Mouse (Mus musculus): Measurements from ENCODE around the gene Gemin5. TPM values are rescaled to one million over a fixed set of nuclear protein-coding genes. Genes with fewer than 3 reads are reported as not detected.
A peak's percentile ranks its signal among the peaks of the same experiment; 100 is the strongest.
"Not testable (repeated sequence)": the region's sequence is repeated elsewhere in the genome, so short reads cannot be mapped to it uniquely, and the experiment has no call there.

Gene Gemin5
- polyA plus RNA-seq, 1 experiment from 2014 or later = 11.6 TPM

GRCm38 (mm10) chr11:58211682-58212067 lies 43.3 kb upstream of the Gemin5 start:
- WGBS = 32% methylated on average over 2 of the region's 2 CpGs
- Histone ChIP-seq H3K36me3 (ENCODE audit: insufficient read depth, low read length) (0 out of 2 replicates have a peak, but pooled peaks cover 4% of the 10 kb centered on the region), H3K9ac (ENCODE audit: low read depth, low read length) (no peak overlapping the region), H3K4me3 (replicated peaks; ENCODE audit: low read depth, low read length) (no peak overlapping the region), H3K4me2 (ENCODE audit: low read length) (no peak overlapping the region), H3K27ac (no peak overlapping the region), H3K9me3 (replicated peaks; ENCODE audit: low read length) (no peaks in the 10 kb centered on the region), H3K4me1 (replicated peaks; ENCODE audit: insufficient read depth, low read length) (peaks cover 9% of the 10 kb centered on the region), H3K27me3 (ENCODE audit: insufficient read depth, low read length) (no peaks in the 10 kb centered on the region)
- no peak for DNase-seq (ENCODE audit: low spot score)
- ATAC-seq (replicated peaks; ENCODE audit: low FRiP score, low read depth) = no peak
- TF ChIP-seq CTCF (IDR thresholded peaks at IDR 0.05; ENCODE audit: low read depth) = no peak

GRCm38 (mm10) chr11:58211062-58211681 lies 42.8 kb upstream of the Gemin5 start:
- H3K9ac ChIP-seq (ENCODE audit: low read depth, low read length) = no peak overlapping the region
- no peak for TF ChIP-seq CTCF (IDR thresholded peaks at IDR 0.05; ENCODE audit: low read depth)
- WGBS = 29% methylated on average over 9 of the region's 9 CpGs
- no peak overlapping the region for H3K4me2 ChIP-seq (ENCODE audit: low read length)
- no peaks in the 10 kb centered on the region for H3K9me3 ChIP-seq (replicated peaks; ENCODE audit: low read length)
- H3K27ac ChIP-seq = no peak overlapping the region
- DNase-seq (ENCODE audit: low spot score) (no peak), ATAC-seq (replicated peaks; ENCODE audit: low FRiP score, low read depth) (no peak)
- H3K27me3 ChIP-seq (ENCODE audit: insufficient read depth, low read length) = no peaks in the 10 kb centered on the region
- 0 out of 2 replicates have a peak, but pooled peaks cover 4% of the 10 kb centered on the region for H3K36me3 ChIP-seq (ENCODE audit: insufficient read depth, low read length)
- H3K4me3 ChIP-seq (replicated peaks; ENCODE audit: low read depth, low read length) = no peak overlapping the region
- peaks cover 5% of the 10 kb centered on the region for H3K4me1 ChIP-seq (replicated peaks; ENCODE audit: insufficient read depth, low read length)

GRCm38 (mm10) chr11:58210321-58210886 lies 42.1 kb upstream of the Gemin5 start:
- Histone ChIP-seq H3K4me3 (replicated peaks; ENCODE audit: low read depth, low read length) (no peak overlapping the region), H3K9ac (ENCODE audit: low read depth, low read length) (no peak overlapping the region), H3K27me3 (ENCODE audit: insufficient read depth, low read length) (no peaks in the 10 kb centered on the region), H3K4me1 (replicated peaks; ENCODE audit: insufficient read depth, low read length) (no peaks in the 10 kb centered on the region), H3K4me2 (ENCODE audit: low read length) (no peak overlapping the region), H3K36me3 (ENCODE audit: insufficient read depth, low read length) (0 out of 2 replicates have a peak, but pooled peaks cover 4% of the 10 kb centered on the region), H3K27ac (no peak overlapping the region), H3K9me3 (replicated peaks; ENCODE audit: low read length) (no peaks in the 10 kb centered on the region)
- ATAC-seq (replicated peaks; ENCODE audit: low FRiP score, low read depth) (no peak), DNase-seq (ENCODE audit: low spot score) (no peak)
- no peak for TF ChIP-seq CTCF (IDR thresholded peaks at IDR 0.05; ENCODE audit: low read depth)
- 94% methylated on average over 1 of the region's 1 CpGs for WGBS

GRCm38 (mm10) chr11:58201052-58201451 lies 32.7 kb upstream of the Gemin5 start:
- Histone ChIP-seq H3K9ac (ENCODE audit: low read depth, low read length) (no peak overlapping the region), H3K27me3 (ENCODE audit: insufficient read depth, low read length) (no peaks in the 10 kb centered on the region), H3K9me3 (replicated peaks; ENCODE audit: low read length) (no peaks in the 10 kb centered on the region), H3K4me3 (replicated peaks; ENCODE audit: low read depth, low read length) (no peak overlapping the region), H3K36me3 (ENCODE audit: insufficient read depth, low read length) (no peaks in the 10 kb centered on the region), H3K27ac (no peak overlapping the region), H3K4me1 (replicated peaks; ENCODE audit: insufficient read depth, low read length) (no peaks in the 10 kb centered on the region), H3K4me2 (ENCODE audit: low read length) (no peak overlapping the region)
- 90% methylated on average over 12 of the region's 12 CpGs for WGBS
- no peak for TF ChIP-seq CTCF (IDR thresholded peaks at IDR 0.05; ENCODE audit: low read depth)
- ATAC-seq (replicated peaks; ENCODE audit: low FRiP score, low read depth) = no peak
- DNase-seq (ENCODE audit: low spot score) = no peak

GRCm38 (mm10) chr11:58200226-58200625 lies 31.9 kb upstream of the Gemin5 start:
- TF ChIP-seq CTCF (IDR thresholded peaks at IDR 0.05; ENCODE audit: low read depth) = no peak
- no peak overlapping the region for H3K27ac ChIP-seq
- DNase-seq (ENCODE audit: low spot score) (no peak), ATAC-seq (replicated peaks; ENCODE audit: low FRiP score, low read depth) (no peak)
- H3K9me3 ChIP-seq (replicated peaks; ENCODE audit: low read length) = no peaks in the 10 kb centered on the region
- H3K4me2 ChIP-seq (ENCODE audit: low read length) = peak overlapping the region; percentile 77
- H3K4me3 ChIP-seq (replicated peaks; ENCODE audit: low read depth, low read length) = no peak overlapping the region
- WGBS = 92% methylated on average over 4 of the region's 4 CpGs
- no peaks in the 10 kb centered on the region for H3K27me3 ChIP-seq (ENCODE audit: insufficient read depth, low read length)
- no peak overlapping the region for H3K9ac ChIP-seq (ENCODE audit: low read depth, low read length)
- H3K36me3 ChIP-seq (ENCODE audit: insufficient read depth, low read length) = no peaks in the 10 kb centered on the region
- no peaks in the 10 kb centered on the region for H3K4me1 ChIP-seq (replicated peaks; ENCODE audit: insufficient read depth, low read length)

GRCm38 (mm10) chr11:58199229-58200037 lies 31.1 kb upstream of the Gemin5 start, which contains the start of the genes Igtp and Irgm2:
Gene Igtp (plus strand): TSS chr11:58199556.
Gene Irgm2 (plus strand): TSS chr11:58199618.
- Histone ChIP-seq H3K27ac (peak within 1 kb of the TSS; percentile 80), H3K4me2 (ENCODE audit: low read length) (peak within 1 kb of the TSS; percentile 77), H3K4me3 (replicated peaks; ENCODE audit: low read depth, low read length) (peak within 1 kb of the TSS; percentile 60), H3K9ac (ENCODE audit: low read depth, low read length) (peak within 1 kb of the TSS; percentile 70)
- ATAC-seq (replicated peaks; ENCODE audit: low FRiP score, low read depth) (peak; percentile 85), DNase-seq (ENCODE audit: low spot score) (peak; percentile 81)
- not testable (repeated sequence) for H3K36me3 ChIP-seq (ENCODE audit: insufficient read depth, low read length); H3K27me3 ChIP-seq (ENCODE audit: insufficient read depth, low read length); H3K9me3 ChIP-seq (replicated peaks; ENCODE audit: low read length); H3K4me1 ChIP-seq (replicated peaks; ENCODE audit: insufficient read depth, low read length)
- WGBS = 5% methylated on average over 13 of the region's 15 CpGs

All from kidney, postnatal 0 days (tissue).